Mouse (Mus musculus) forebrain, embryonic 11.5 days (tissue): ENCODE results near the gene Tph1. TPM values are rescaled to one million over a fixed set of nuclear protein-coding genes. Genes with fewer than 3 reads are reported as not detected.
A peak's percentile ranks its signal among the peaks of the same experiment; 100 is the strongest.

Experiments used
- ATAC-seq: fragments of 200-750 bp; cut with Nextera tagmentation; replicated peaks from 2 replicates; pipeline ENCODE4 v1.8.0; 2017; ENCODE audit warnings: moderate TSS enrichment; ENCODE audit not compliant: low FRiP score
- DNase-seq: peaks from one replicate; pipeline ENCODE4 v3.0.0-alpha.2; 2017; ENCODE audit warnings: low spot score
- H3K27ac ChIP-seq: fragments of 300-500 bp; sonication (generic); 2 replicates; pipeline ENCODE4 v1.5.1; 2014; ENCODE audit warnings: low read depth, low read length
- H3K27me3 ChIP-seq: fragments of 300-500 bp; sonication (generic); 2 replicates; pipeline ENCODE4 v1.6.1; 2014; ENCODE audit warnings: mild to moderate bottlenecking, low read length, mixed read lengths; ENCODE audit not compliant: control insufficient read depth, insufficient read depth
- H3K36me3 ChIP-seq: fragments of 300-500 bp; sonication (generic); 2 replicates; pipeline ENCODE4 v1.6.1; 2014; ENCODE audit warnings: mild to moderate bottlenecking, low read length, moderate library complexity, mixed read lengths; ENCODE audit not compliant: control insufficient read depth, insufficient read depth
- H3K4me1 ChIP-seq: fragments of 300-500 bp; sonication (generic); replicated peaks from 2 replicates; pipeline ENCODE4 v1.6.1; 2014; ENCODE audit warnings: low read length, mixed read lengths; ENCODE audit not compliant: control insufficient read depth, insufficient read depth
- H3K4me2 ChIP-seq: fragments of 300-500 bp; sonication (generic); 2 replicates; pipeline ENCODE4 v1.6.1; 2014; ENCODE audit warnings: low read depth, mild to moderate bottlenecking, low read length, moderate library complexity, mixed read lengths; ENCODE audit not compliant: severe bottlenecking
- H3K4me3 ChIP-seq: fragments of 300-500 bp; sonication (generic); 2 replicates; pipeline ENCODE4 v1.5.1; 2014; ENCODE audit warnings: low read depth, low read length
- H3K9ac ChIP-seq: fragments of 300-500 bp; sonication (generic); 2 replicates; pipeline ENCODE4 v1.6.1; 2014; ENCODE audit warnings: low read length
- H3K9me3 ChIP-seq: fragments of 300-500 bp; sonication (generic); 2 replicates; pipeline ENCODE4 v1.6.1; 2016; ENCODE audit warnings: low read length, mixed read lengths; ENCODE audit not compliant: control insufficient read depth
- WGBS: fragments of 180-500 bp; shearing (Covaris S2); extraction: QIAGEN DNeasy Blood & Tissue Kit; methylation state at CpG from one replicate; pipeline ENCODE4 v1.1.7; 2014; 5-methylcytosine and 5-hydroxymethylcytosine counted together
- polyA plus RNA-seq: library from polyadenylated mRNA; unstranded; fragments of >200 nt; fragmentation: Nextera tagmentation; extraction: Ambion mirVana; gene quantifications from 2 replicates; pipeline ENCODE4 v1.2.1, GENCODE M21; 2014

The Tph1 gene
- polyA plus RNA-seq, 1 experiment from 2014 or later = 0.13 TPM

DNA sequence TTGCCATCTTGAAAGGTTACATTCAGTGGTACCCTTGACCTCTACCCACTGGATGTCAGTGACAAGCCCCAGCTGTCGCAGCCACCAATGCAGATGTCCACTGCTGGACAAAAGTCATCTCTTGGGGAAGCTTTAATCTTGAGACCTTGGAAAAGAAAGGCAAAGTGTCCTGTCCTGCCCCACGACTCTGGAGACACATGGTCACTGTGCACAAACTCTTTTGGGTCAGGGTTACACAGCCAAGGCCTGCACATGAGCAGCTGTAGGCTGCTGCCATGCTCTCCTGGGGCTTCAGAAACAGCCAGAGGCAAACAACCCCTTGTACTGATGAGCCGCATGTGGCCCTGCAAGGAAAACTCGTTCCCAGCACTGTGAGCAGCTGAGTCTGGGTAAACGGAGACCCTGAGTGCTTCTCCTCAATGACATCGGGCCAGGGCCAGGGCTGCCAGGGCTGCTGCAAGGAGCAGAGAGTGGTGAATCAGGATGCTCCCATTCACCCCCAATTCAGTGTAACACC, 59.9 kb downstream of the Tph1 start:
- no peak for ATAC-seq
- DNase-seq = no peak
- no peaks in the 10 kb centered on the region for H3K9me3 ChIP-seq
- no peaks in the 10 kb centered on the region for H3K27me3 ChIP-seq
- H3K27ac ChIP-seq = no peak overlapping the region
- H3K9ac ChIP-seq = no peak overlapping the region
- no peak overlapping the region for H3K4me2 ChIP-seq
- no peaks in the 10 kb centered on the region for H3K36me3 ChIP-seq
- WGBS = 84% methylated on average over 6 of the region's 6 CpGs
- H3K4me1 ChIP-seq = no peaks in the 10 kb centered on the region
- H3K4me3 ChIP-seq = no peak overlapping the region

GRCm38 (mm10) chr7:46611970-46612369, 60.4 kb downstream of the Tph1 start:
- H3K27me3 ChIP-seq = no peaks in the 10 kb centered on the region
- no peak overlapping the region for H3K9ac ChIP-seq
- no peak overlapping the region for H3K4me2 ChIP-seq
- no peak for ATAC-seq
- no peaks in the 10 kb centered on the region for H3K4me1 ChIP-seq
- WGBS = 86% methylated on average over 9 of the region's 9 CpGs
- H3K27ac ChIP-seq = no peak overlapping the region
- H3K9me3 ChIP-seq = no peaks in the 10 kb centered on the region
- no peaks in the 10 kb centered on the region for H3K36me3 ChIP-seq
- DNase-seq = no peak
- H3K4me3 ChIP-seq = no peak overlapping the region

GRCm38 (mm10) chr7:46609317-46609716, 63.0 kb downstream of the Tph1 start:
- ATAC-seq (no peak), DNase-seq (no peak)
- H3K36me3 ChIP-seq = no peaks in the 10 kb centered on the region
- H3K4me1 ChIP-seq = no peaks in the 10 kb centered on the region
- no peak overlapping the region for H3K4me3 ChIP-seq
- no peak overlapping the region for H3K4me2 ChIP-seq
- H3K9me3 ChIP-seq = no peaks in the 10 kb centered on the region
- no peak overlapping the region for H3K27ac ChIP-seq
- no peak overlapping the region for H3K9ac ChIP-seq
- H3K27me3 ChIP-seq = no peaks in the 10 kb centered on the region
- WGBS = 88% methylated on average over 4 of the region's 4 CpGs

DNA sequence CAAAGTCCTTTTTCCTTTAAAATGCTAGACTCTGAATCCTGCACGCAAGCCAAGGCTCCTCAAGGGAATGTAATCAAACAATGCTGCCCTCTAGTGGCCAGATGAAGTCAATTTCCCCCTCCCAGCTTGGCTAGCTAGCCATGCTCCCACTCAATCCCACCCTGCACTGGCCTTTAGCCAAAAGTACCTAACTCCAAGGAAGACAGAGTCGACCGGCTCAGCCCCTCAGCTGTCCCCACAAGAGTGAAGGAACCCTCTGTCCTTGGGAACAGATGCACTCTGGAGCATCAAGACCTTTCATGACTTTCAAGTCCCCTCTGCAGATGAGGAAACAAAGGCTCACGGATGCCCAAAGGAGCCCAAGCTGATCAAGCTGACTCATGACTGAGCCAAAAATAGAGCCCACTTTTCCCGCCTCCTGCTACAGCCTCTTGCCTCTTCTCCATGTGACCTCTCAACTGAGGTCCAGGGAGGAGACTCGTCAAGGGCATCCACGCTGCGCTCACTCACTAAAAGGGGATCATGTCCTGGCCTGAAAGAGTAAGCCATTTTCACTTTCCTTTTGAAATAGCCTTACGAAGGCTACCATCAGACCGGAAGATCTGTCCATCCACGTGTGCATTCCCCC, 64.8 kb downstream of the Tph1 start:
- Histone ChIP-seq H3K9ac (no peak overlapping the region), H3K27ac (no peak overlapping the region)
- DNase-seq = peak; percentile 67

DNA sequence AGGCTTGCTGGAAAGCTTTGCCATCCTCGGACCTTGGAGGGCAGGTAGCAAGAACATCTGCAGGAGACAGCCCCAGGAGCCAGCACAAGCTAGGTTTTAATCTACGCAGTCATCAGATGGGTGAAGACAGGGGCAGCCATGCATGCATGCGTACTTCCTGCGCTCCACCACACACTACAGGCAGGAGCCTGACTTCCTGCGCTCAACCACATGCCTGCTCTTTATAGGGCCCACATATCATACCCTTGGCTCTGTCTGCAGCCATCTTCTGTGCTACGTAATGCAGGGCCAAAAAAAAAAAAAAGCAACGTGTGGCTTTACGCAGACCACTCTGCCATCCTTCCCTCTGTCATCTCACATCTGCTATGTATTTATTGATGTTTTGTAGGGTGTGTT, 65.3 kb downstream of the Tph1 start:
- Histone ChIP-seq H3K4me3 (no peak overlapping the region), H3K27ac (no peak overlapping the region), H3K4me1 (no peaks in the 10 kb centered on the region; the same call in 1 of the 2 replicates), H3K27me3 (no peaks in the 10 kb centered on the region), H3K9me3 (no peaks in the 10 kb centered on the region), H3K9ac (no peak overlapping the region), H3K4me2 (no peak overlapping the region), H3K36me3 (no peaks in the 10 kb centered on the region)
- WGBS = 72% methylated on average over 8 of the region's 8 CpGs
- DNase-seq (no peak), ATAC-seq (no peak; the same call in 1 of the 2 replicates)

More for the DNA sequence above, 64.8 kb downstream of the Tph1 start:
- Histone ChIP-seq H3K36me3 (no peaks in the 10 kb centered on the region), H3K27me3 (no peaks in the 10 kb centered on the region), H3K4me2 (no peak overlapping the region), H3K4me3 (no peak overlapping the region), H3K4me1 (no peaks in the 10 kb centered on the region), H3K9me3 (no peaks in the 10 kb centered on the region)
- 62% methylated on average over 11 of the region's 11 CpGs for WGBS
- peak; percentile 49; the same call in 1 of the 2 replicates for ATAC-seq

- Histone ChIP-seq H3K36me3 (no peaks in the 10 kb centered on the region), H3K4me3 (no peak overlapping the region), H3K9me3 (no peaks in the 10 kb centered on the region), H3K4me2 (no peak overlapping the region), H3K4me1 (peaks cover 2% of the 10 kb centered on the region; the same call in 1 of the 2 replicates), H3K27me3 (no peaks in the 10 kb centered on the region), H3K9ac (no peak overlapping the region), H3K27ac (no peak overlapping the region)
- DNase-seq (peak; percentile 84), ATAC-seq (peak; percentile 64)
- WGBS = 78% methylated on average over 7 of the region's 7 CpGs
Measured at GRCm38 (mm10) chr7:46606391-46607030, 65.8 kb downstream of the Tph1 start.

DNA sequence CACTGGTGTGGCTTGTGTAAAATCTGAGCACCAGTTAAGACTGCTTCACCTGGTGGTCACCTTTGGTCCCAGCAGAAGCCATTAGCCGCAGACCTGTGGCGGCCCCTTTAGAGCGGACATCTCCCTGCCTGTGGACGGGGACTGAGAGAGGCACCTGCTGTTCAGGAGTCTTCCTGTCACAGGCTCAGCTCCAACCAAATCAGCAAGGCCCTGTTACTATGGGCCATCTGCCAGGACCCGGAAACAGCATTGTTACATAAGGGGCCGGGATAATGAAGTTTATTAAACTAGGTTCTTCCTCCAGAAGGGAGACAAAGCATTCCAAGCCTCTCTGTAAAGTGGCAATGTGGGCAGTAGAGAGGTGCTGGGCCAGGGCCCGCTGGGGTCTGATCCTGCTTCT, 69.3 kb downstream of the Tph1 start:
- Histone ChIP-seq H3K4me2 (no peak overlapping the region), H3K9me3 (no peaks in the 10 kb centered on the region), H3K4me3 (no peak overlapping the region), H3K9ac (no peak overlapping the region), H3K4me1 (peaks cover 7% of the 10 kb centered on the region; the same call in 1 of the 2 replicates), H3K27ac (no peak overlapping the region), H3K27me3 (no peaks in the 10 kb centered on the region), H3K36me3 (no peaks in the 10 kb centered on the region)
- DNase-seq = no peak
- WGBS = 81% methylated on average over 7 of the region's 7 CpGs
- no peak for ATAC-seq

DNA sequence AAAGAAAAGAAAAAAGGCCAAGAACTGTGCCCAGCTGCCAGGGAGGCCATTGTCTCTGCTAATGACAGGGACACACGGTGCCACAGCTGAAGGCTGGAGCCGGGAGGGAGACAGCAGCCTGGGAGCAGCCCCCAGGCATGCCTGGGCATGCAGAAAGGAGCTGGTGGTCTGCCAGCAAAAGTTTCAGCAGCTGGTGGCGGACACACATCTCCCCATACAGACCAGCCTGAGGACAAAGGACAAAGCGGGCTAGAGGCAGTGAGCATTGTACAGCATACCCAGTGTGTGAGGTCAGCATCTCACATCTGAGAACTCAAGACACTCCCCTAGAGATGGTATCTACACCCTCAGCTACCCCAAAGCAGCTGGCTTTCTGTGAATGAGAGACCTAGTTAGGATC, 70.3 kb downstream of the Tph1 start:
- Histone ChIP-seq H3K4me1 (peaks cover 7% of the 10 kb centered on the region; the same call in 1 of the 2 replicates), H3K4me3 (no peak overlapping the region), H3K9me3 (no peaks in the 10 kb centered on the region), H3K9ac (peak overlapping the region; percentile 14; the same call in 1 of the 2 replicates), H3K4me2 (no peak overlapping the region), H3K36me3 (no peaks in the 10 kb centered on the region), H3K27me3 (no peaks in the 10 kb centered on the region), H3K27ac (peak overlapping the region; percentile 19; the same call in 1 of the 2 replicates)
- DNase-seq (peak; percentile 58), ATAC-seq (peak; percentile 54)
- 43% methylated on average over 4 of the region's 4 CpGs for WGBS
